Mouse (Mus musculus): ENCODE data around the gene Scarf1. TPM values are rescaled to one million over a fixed set of nuclear protein-coding genes. Genes with fewer than 3 reads are reported as not detected.

The Scarf1 gene
- polyA plus RNA-seq, 1 experiment, result 33.5 TPM

- Histone ChIP-seq H3K27ac (ENCODE audit: insufficient read depth, low read depth, low read length) (peak overlapping the region; percentile 62), H3K4me1 (ENCODE audit: control insufficient read depth, insufficient read depth, low read length) (peaks cover 48% of the 10 kb centered on the region), H3K4me3 (ENCODE audit: insufficient read depth, low read length) (peak overlapping the region; percentile 64)
- no peak for TF ChIP-seq POLR2A (IDR thresholded peaks at IDR 0.05; ENCODE audit: borderline replicate concordance, low read depth, low read length)
- TF ChIP-seq CTCF (IDR thresholded peaks at IDR 0.05; ENCODE audit: low read depth, low read length), result no peak
Measured at GRCm38 (mm10) chr11:75535106-75535795, 21.9 kb downstream of the Scarf1 start.

GRCm38 (mm10) chr11:75536255-75537024 is 23.1 kb downstream of the Scarf1 start:
- Histone ChIP-seq H3K4me3 (ENCODE audit: insufficient read depth, low read length) (peak overlapping the region; percentile 17; the same call in 1 of the 2 replicates), H3K27ac (ENCODE audit: insufficient read depth, low read depth, low read length) (0 out of 2 replicates have a peak overlapping the region, but pooled peaks have one; percentile 1), H3K4me1 (ENCODE audit: control insufficient read depth, insufficient read depth, low read length) (peaks cover 58% of the 10 kb centered on the region)
- TF ChIP-seq POLR2A (IDR thresholded peaks at IDR 0.05; ENCODE audit: borderline replicate concordance, low read depth, low read length) (no peak), CTCF (IDR thresholded peaks at IDR 0.05; ENCODE audit: low read depth, low read length) (no peak)

- no peak for TF ChIP-seq CTCF (IDR thresholded peaks at IDR 0.05; ENCODE audit: low read depth, low read length)
- peak overlapping the region; percentile 12; the same call in 1 of the 2 replicates for H3K27ac ChIP-seq (ENCODE audit: insufficient read depth, low read depth, low read length)
- H3K4me1 ChIP-seq (ENCODE audit: control insufficient read depth, insufficient read depth, low read length), result peaks cover 64% of the 10 kb centered on the region
- H3K4me3 ChIP-seq (ENCODE audit: insufficient read depth, low read length), result no peak overlapping the region
Measured at GRCm38 (mm10) chr11:75537025-75537414, 23.7 kb downstream of the Scarf1 start.

- TF ChIP-seq POLR2A (IDR thresholded peaks at IDR 0.05; ENCODE audit: borderline replicate concordance, low read depth, low read length) (no peak), CTCF (IDR thresholded peaks at IDR 0.05; ENCODE audit: low read depth, low read length) (no peak)
- Histone ChIP-seq H3K27ac (ENCODE audit: insufficient read depth, low read depth, low read length) (peak overlapping the region; percentile 22), H3K4me1 (ENCODE audit: control insufficient read depth, insufficient read depth, low read length) (peaks cover 70% of the 10 kb centered on the region), H3K4me3 (ENCODE audit: insufficient read depth, low read length) (no peak overlapping the region)
Measured at GRCm38 (mm10) chr11:75537491-75538183, 24.3 kb downstream of the Scarf1 start.

GRCm38 (mm10) chr11:75538184-75538969 is 25.0 kb downstream of the Scarf1 start:
- Histone ChIP-seq H3K4me1 (ENCODE audit: control insufficient read depth, insufficient read depth, low read length) (peaks cover 76% of the 10 kb centered on the region), H3K4me3 (ENCODE audit: insufficient read depth, low read length) (no peak overlapping the region), H3K27ac (ENCODE audit: insufficient read depth, low read depth, low read length) (peak overlapping the region; percentile 22)
- no peak for TF ChIP-seq POLR2A (IDR thresholded peaks at IDR 0.05; ENCODE audit: borderline replicate concordance, low read depth, low read length)
- no peak for TF ChIP-seq CTCF (IDR thresholded peaks at IDR 0.05; ENCODE audit: low read depth, low read length)

GRCm38 (mm10) chr11:75538970-75539299 is 25.6 kb downstream of the Scarf1 start:
- Histone ChIP-seq H3K27ac (ENCODE audit: insufficient read depth, low read depth, low read length) (peak overlapping the region; percentile 5; the same call in 1 of the 2 replicates), H3K4me3 (ENCODE audit: insufficient read depth, low read length) (no peak overlapping the region), H3K4me1 (ENCODE audit: control insufficient read depth, insufficient read depth, low read length) (peaks cover 77% of the 10 kb centered on the region)
- TF ChIP-seq POLR2A (IDR thresholded peaks at IDR 0.05; ENCODE audit: borderline replicate concordance, low read depth, low read length) (no peak), CTCF (IDR thresholded peaks at IDR 0.05; ENCODE audit: low read depth, low read length) (no peak)

GRCm38 (mm10) chr11:75540209-75540608 is 26.9 kb downstream of the Scarf1 start:
- Histone ChIP-seq H3K4me3 (ENCODE audit: insufficient read depth, low read length) (no peak overlapping the region), H3K4me1 (ENCODE audit: control insufficient read depth, insufficient read depth, low read length) (peaks cover 84% of the 10 kb centered on the region), H3K27ac (ENCODE audit: insufficient read depth, low read depth, low read length) (peak overlapping the region; percentile 81)
- TF ChIP-seq POLR2A (IDR thresholded peaks at IDR 0.05; ENCODE audit: borderline replicate concordance, low read depth, low read length), result no peak
- TF ChIP-seq CTCF (IDR thresholded peaks at IDR 0.05; ENCODE audit: low read depth, low read length), result no peak

- Histone ChIP-seq H3K4me1 (ENCODE audit: control insufficient read depth, insufficient read depth, low read length) (peaks cover 85% of the 10 kb centered on the region), H3K27ac (ENCODE audit: insufficient read depth, low read depth, low read length) (peak overlapping the region; percentile 81), H3K4me3 (ENCODE audit: insufficient read depth, low read length) (no peak overlapping the region)
- TF ChIP-seq CTCF (IDR thresholded peaks at IDR 0.05; ENCODE audit: low read depth, low read length) (no peak), POLR2A (IDR thresholded peaks at IDR 0.05; ENCODE audit: borderline replicate concordance, low read depth, low read length) (no peak)
Measured at GRCm38 (mm10) chr11:75540710-75541581, 27.6 kb downstream of the Scarf1 start.

Data from bone marrow macrophage, adult 2 months (primary cell).